Mouse (Mus musculus) gastrocnemius, postnatal 14 days (tissue): Measurements from ENCODE around the gene Dusp2. TPM values are rescaled to one million over a fixed set of nuclear protein-coding genes. Genes with fewer than 3 reads are reported as not detected.
A peak's percentile ranks its signal among the peaks of the same experiment; 100 is the strongest.
"Not testable (repeated sequence)": the region's sequence is repeated elsewhere in the genome, so short reads cannot be mapped to it uniquely, and the experiment has no call there.

Experiments
- DNase-seq: peaks from one replicate; pipeline ENCODE4 v3.0.0; 2021; ENCODE audit warnings: mixed read lengths
- intact Hi-C: fragments of 180-260 bp; cut with DNase I; formaldehyde crosslinking; loops from one replicate; pipeline ENCODE4 v1.15.1; 2025; ENCODE audit warnings: low total_unique reads
- long read RNA-seq, 2 experiments: library from polyadenylated mRNA; stranded (forward); transcript quantifications; one replicate each; pipeline ENCODE4 v2.0.0; 2021
- total RNA-seq, 2 experiments: library from RNA; stranded (reverse); gene quantifications; 2 replicates each; pipeline ENCODE4 v1.2.3; 2021

Gene Dusp2
- total RNA-seq = 1 to 10 TPM; 1.6 TPM
- long read RNA-seq, experiment 1, partial matches to known transcripts = 0 of 1 reads
- long read RNA-seq, experiment 1, other reads (novel, unspliced or antisense) = 0 of 1 reads
- long read RNA-seq, experiment 2, partial matches to known transcripts = 0 of 2 reads
- long read RNA-seq, experiment 2, other reads (novel, unspliced or antisense) = 0 of 2 reads

- intact Hi-C loops = loop anchor here (10.0 kb wide), 1 partner anchor 91 kb away; the partner anchor contains the start of genes Ciao1 and Tmem127
These were observed at the start of gene Dusp2 for GRCm38 (mm10) chr2:127335767-127336496. Gene Dusp2 (plus strand): TSS chr2:127336159.

GRCm38 (mm10) chr2:127292250-127292649 lies 43.7 kb upstream of the Dusp2 start:
- intact Hi-C loops = no loop called here

More at GRCm38 (mm10) chr2:127335767-127336496, at the start of gene Dusp2:
- DNase-seq = peak; percentile 80

GRCm38 (mm10) chr2:127297001-127297805 lies 38.8 kb upstream of the Dusp2 start:
- intact Hi-C loops = no loop called here
- no peak for DNase-seq

More at GRCm38 (mm10) chr2:127292250-127292649, 43.7 kb upstream of the Dusp2 start:
- no peak for DNase-seq

DNA sequence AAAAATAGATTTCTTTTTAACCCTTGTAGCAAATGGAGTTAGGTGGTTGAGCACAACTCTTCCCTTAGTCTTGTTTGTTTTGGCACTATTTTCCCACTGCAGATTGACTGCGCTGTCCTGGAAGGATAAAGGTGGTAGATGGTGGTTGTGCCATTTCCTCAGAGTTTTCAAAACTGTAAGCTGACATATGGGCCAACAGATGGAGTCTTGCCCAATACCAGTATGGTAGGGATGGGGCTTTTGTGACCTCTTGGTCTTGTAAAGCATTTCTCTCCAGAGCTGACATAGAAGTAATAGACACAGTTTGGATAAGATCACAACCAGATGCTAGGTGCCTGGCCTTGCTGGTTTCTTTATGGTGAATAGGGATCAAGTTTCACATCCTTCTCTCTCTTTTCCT lies 37.9 kb upstream of the Dusp2 start:
- no peak for DNase-seq
- intact Hi-C loops = no loop called here

- intact Hi-C loops = no loop called here
- DNase-seq = no peak
These were observed 35.3 kb upstream of the Dusp2 start for GRCm38 (mm10) chr2:127300701-127301100.

DNA sequence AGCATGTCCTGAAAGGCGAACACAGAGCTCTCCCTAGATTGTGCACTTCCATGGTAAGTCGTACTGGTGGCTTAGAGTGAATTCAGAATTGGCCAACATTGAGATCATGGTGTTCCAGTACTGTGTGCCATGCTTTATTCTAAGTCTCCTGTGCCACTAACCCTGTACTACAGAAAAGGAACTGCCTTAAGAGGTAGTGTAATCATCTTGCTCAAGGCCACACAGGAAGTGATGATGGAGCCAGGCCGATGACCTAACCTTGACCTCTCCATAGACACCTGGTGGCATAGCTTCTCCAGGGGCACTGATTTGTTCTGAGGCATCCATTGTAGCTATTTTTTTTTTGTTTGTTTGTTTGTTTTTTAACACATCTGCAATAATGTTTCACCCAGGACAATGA lies 34.1 kb upstream of the Dusp2 start:
- DNase-seq = no peak
- intact Hi-C loops = no loop called here

DNA sequence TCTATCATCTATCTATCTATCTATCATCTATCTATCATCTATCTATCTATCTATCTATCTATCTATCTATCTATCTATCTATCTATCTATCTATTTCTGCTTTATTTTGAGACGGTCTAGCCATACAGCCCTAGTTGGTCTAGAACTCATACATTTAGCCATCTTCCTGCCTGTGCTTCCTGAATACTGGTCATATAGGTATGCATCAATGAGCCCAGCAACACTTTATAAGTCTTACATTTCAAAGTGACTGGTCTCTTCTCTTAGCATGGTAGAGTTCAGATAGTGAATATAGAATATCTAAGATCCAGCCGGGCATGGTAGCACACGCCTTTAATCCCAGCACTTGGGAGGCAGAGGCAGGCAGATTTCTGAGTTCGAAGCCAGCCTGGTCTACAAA lies 31.8 kb upstream of the Dusp2 start:
- DNase-seq, intact Hi-C loops: not testable (repeated sequence)

DNA sequence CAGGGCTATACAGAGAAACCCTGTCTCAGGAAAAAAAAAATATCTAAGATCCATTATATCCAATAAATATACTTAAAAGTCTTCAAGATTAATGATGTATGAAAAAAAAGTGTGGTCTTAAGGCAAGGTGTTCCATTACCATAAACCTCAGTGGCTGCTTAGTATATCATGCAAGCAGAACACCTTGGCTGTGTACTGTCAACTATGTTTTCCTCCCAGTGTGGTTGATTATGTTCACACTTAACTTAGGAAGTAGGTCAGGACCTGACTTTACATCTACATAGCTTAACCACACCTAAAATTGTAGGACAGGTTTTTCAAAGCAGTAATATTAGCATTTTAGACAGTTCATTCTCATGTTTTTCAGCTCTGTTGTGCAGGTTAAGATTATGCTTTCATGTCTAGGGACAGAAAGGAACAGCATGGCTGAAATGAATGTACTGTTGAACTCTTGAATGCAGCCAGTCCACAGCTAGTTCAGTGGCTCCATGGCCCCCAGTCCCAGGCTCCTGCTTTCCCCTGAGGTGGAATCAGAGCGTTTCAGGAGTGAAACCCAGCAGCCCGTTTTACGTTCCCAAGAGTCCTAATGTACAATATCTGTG lies 31.2 kb upstream of the Dusp2 start:
- no peak for DNase-seq
- intact Hi-C loops = loop anchor here (5.0 kb wide), 1 partner anchor 38 kb away; no protein-coding TSS in a partner anchor

GRCm38 (mm10) chr2:127306123-127306522 lies 29.8 kb upstream of the Dusp2 start:
- no peak for DNase-seq
- intact Hi-C loops = loop anchor here (5.0 kb wide), 1 partner anchor 36 kb away; no protein-coding TSS in a partner anchor

GRCm38 (mm10) chr2:127307179-127307578 lies 28.8 kb upstream of the Dusp2 start:
- intact Hi-C loops = loop anchor here (5.0 kb wide), 1 partner anchor 35 kb away; no protein-coding TSS in a partner anchor
- DNase-seq = no peak

- intact Hi-C loops = loop anchor here (5.0 kb wide), 1 partner anchor 34 kb away; no protein-coding TSS in a partner anchor
- no peak for DNase-seq
These were observed 27.3 kb upstream of the Dusp2 start for GRCm38 (mm10) chr2:127308660-127309059.

DNA sequence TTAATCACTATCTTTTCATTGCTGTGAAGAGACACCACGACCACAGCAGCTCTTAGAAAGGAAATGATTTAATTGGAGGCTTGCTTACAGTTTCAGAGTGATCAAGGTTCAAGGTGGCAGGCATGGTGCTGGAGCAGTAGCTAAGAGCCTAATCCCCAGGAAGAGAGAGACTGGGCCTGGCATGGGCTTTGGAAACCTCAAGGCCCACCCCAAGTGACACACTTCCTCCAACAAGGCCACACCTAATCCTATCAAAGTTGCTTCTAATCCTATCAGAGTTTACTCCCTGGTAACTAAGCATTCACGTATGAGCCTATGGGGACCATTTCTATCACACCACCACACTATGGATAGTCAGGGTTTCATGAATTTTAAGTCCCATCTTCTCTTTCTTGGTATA lies 25.7 kb upstream of the Dusp2 start:
- intact Hi-C loops = no loop called here
- DNase-seq = no peak

DNA sequence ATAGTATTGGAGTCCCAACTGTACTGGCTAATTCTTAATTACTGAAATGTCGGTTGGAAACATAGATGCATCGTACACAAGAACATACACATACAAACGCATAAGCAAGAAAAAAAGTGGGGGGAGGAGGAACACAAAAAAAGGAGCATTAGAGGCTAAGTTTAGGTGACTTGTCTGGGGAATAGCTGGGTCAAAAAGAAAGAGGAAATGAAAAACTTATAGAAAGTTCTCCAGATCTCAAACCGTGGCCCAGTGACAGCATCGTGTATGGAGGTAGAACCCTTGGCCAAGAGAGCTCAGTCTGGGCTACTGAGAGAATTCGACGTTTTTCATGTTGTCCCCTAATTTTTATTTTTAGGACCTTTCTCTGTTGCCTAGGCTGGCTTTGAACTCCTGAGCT lies 25.3 kb upstream of the Dusp2 start:
- no peak for DNase-seq
- intact Hi-C loops = no loop called here

DNA sequence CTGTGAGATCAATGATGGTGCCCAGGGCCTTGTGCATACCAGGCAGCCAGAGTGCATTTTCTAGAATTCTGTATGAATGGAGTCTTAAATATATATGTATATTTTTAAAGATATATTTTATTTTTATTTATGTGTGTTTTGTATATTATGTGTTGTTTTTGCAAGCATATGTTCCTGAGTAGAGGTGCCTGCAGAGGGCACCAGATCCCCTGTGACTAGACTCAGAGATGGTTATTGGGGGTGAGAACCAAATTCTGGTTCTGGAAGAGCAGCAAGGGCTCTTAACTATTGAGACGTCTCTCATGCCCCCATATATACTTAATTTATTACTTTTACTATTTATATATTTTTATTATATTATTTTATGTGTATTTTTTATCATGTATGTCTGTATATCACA lies 24.8 kb upstream of the Dusp2 start:
- DNase-seq = no peak
- intact Hi-C loops = no loop called here

DNA sequence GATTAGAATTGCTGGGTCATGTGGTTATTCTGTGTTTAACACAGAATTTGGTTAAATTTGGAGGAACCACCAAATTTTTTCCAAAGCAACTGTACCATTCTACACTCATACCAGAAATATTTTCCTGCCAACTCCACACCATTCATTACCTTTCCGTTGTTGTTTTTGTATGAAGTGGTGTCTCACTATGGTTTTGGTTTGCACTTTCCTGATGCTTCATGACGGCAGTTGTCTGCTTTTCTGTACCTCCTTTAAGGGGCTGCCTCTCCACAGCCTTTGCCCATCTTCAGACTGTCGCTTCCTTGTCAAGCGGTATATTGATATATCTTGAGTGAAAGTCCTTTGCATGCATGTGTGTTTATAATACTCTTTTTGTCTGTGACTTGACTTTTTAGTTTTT lies 23.2 kb upstream of the Dusp2 start:
- no peak for DNase-seq
- intact Hi-C loops = no loop called here

GRCm38 (mm10) chr2:127313878-127314277 lies 22.1 kb upstream of the Dusp2 start:
- no peak for DNase-seq
- intact Hi-C loops = no loop called here

- intact Hi-C loops = no loop called here
- DNase-seq = no peak
These were observed 21.3 kb upstream of the Dusp2 start for GRCm38 (mm10) chr2:127314467-127315154.

- no peak for DNase-seq
- intact Hi-C loops = no loop called here
These were observed 20.8 kb upstream of the Dusp2 start for GRCm38 (mm10) chr2:127315155-127315470.

GRCm38 (mm10) chr2:127316431-127316830 lies 19.5 kb upstream of the Dusp2 start:
- intact Hi-C loops = no loop called here
- no peak for DNase-seq
